Mouse (Mus musculus) left cerebral cortex, postnatal 36 days (tissue): ENCODE data around the gene Rnf227. TPM values are rescaled to one million over a fixed set of nuclear protein-coding genes. Genes with fewer than 3 reads are reported as not detected.
"Not testable (repeated sequence)": the region's sequence is repeated elsewhere in the genome, so short reads cannot be mapped to it uniquely, and the experiment has no call there.

ENCODE experiments used
- DNase-seq, 2 experiments: peaks; one replicate each; pipeline ENCODE4 v3.0.0; 2021 to 2022; ENCODE audit warnings: low spot score in 2 of 2, mixed read lengths in 1 of 2
- intact Hi-C: fragments of 180-260 bp; cut with DNase I; formaldehyde crosslinking; loops from one replicate; pipeline ENCODE4 v1.15.1; 2025
- total RNA-seq, 2 experiments: library from RNA; stranded (reverse); gene quantifications; 2 replicates each; pipeline ENCODE4 v1.2.3; 2021

Gene Rnf227
- total RNA-seq = 100 to 1,000 TPM; 150 to 171 TPM

- DNase-seq = peak; percentile 86 to 88
- intact Hi-C loops = loop anchor here (2.0 kb wide), 1 partner anchor 26 kb away; no protein-coding TSS in a partner anchor
Measured at GRCm38 (mm10) chr11:69340161-69341131, at the start of gene Rnf227. TSS of gene Rnf227 (plus strand) at chr11:69340461.

GRCm38 (mm10) chr11:69291111-69291510 lies 49.1 kb upstream of the Rnf227 start:
- intact Hi-C loops = no loop called here
- DNase-seq = no peak

GRCm38 (mm10) chr11:69295286-69295685 lies 45.0 kb upstream of the Rnf227 start:
- DNase-seq = peak; percentile 17 to 21
- intact Hi-C loops = no loop called here

- intact Hi-C loops = no loop called here
- no peak for DNase-seq
Measured at GRCm38 (mm10) chr11:69297799-69298198, 42.5 kb upstream of the Rnf227 start.

- intact Hi-C loops = no loop called here
- no peak for DNase-seq
Measured at GRCm38 (mm10) chr11:69298231-69298630, 42.0 kb upstream of the Rnf227 start.

GRCm38 (mm10) chr11:69302817-69303216 lies 37.4 kb upstream of the Rnf227 start:
- intact Hi-C loops = no loop called here

GRCm38 (mm10) chr11:69305291-69305690 lies 35.0 kb upstream of the Rnf227 start:
- intact Hi-C loops = no loop called here
- DNase-seq = no peak

More at GRCm38 (mm10) chr11:69302817-69303216, 37.4 kb upstream of the Rnf227 start:
- DNase-seq = no peak

- no peak for DNase-seq
- intact Hi-C loops = no loop called here
Measured at GRCm38 (mm10) chr11:69306039-69306438, 34.2 kb upstream of the Rnf227 start.

GRCm38 (mm10) chr11:69311266-69311665 lies 29.0 kb upstream of the Rnf227 start:
- intact Hi-C loops = no loop called here
- no peak for DNase-seq

- intact Hi-C loops = no loop called here
- DNase-seq = no peak
Measured at GRCm38 (mm10) chr11:69316361-69316760, 23.9 kb upstream of the Rnf227 start.

GRCm38 (mm10) chr11:69318000-69318399 lies 22.3 kb upstream of the Rnf227 start:
- intact Hi-C loops, DNase-seq: not testable (repeated sequence)

- intact Hi-C loops = loop anchor here (5.0 kb wide), 2 partner anchors 46 to 54 kb away; partner anchors contain the start of gene Chd3
- DNase-seq = no peak
Measured at GRCm38 (mm10) chr11:69321580-69321979, 18.7 kb upstream of the Rnf227 start.

GRCm38 (mm10) chr11:69322010-69322409 lies 18.3 kb upstream of the Rnf227 start:
- peak; percentile 44 to 62 for DNase-seq
- intact Hi-C loops = loop anchor here (5.0 kb wide), 2 partner anchors 45 to 55 kb away; partner anchors contain the start of gene Chd3

GRCm38 (mm10) chr11:69322693-69323471 lies 17.4 kb upstream of the Rnf227 start:
- no peak for DNase-seq
- intact Hi-C loops = loop anchor here (5.0 kb wide), 2 partner anchors 44 to 56 kb away; partner anchors contain the start of gene Chd3

GRCm38 (mm10) chr11:69323667-69324111 lies 16.6 kb upstream of the Rnf227 start, which contains the start of the genes Cntrob and Trappc1:
TSS of gene Cntrob (minus strand) at chr11:69323775.
TSS of gene Trappc1 (plus strand) at chr11:69323980.
- intact Hi-C loops = loop anchor here (5.0 kb wide), 2 partner anchors 44 to 56 kb away; partner anchors contain the start of gene Chd3
- peak; percentile 99 for DNase-seq

GRCm38 (mm10) chr11:69324749-69325148 lies 15.5 kb upstream of the Rnf227 start:
- no peak for DNase-seq
- intact Hi-C loops = loop anchor here (5.0 kb wide), 3 partner anchors 43 to 63 kb away; partner anchors contain the start of gene Chd3

GRCm38 (mm10) chr11:69325628-69326407 lies 14.4 kb upstream of the Rnf227 start, which contains the start of gene Kcnab3:
TSS of gene Kcnab3 (plus strand) at chr11:69326258.
- peak; percentile 72 to 79 for DNase-seq
- intact Hi-C loops = loop anchor here (5.0 kb wide), 1 partner anchor 61 kb away; no protein-coding TSS in a partner anchor

- DNase-seq = peak in 1 of 2 experiments; percentile 41
- intact Hi-C loops = loop anchor here (5.0 kb wide), 1 partner anchor 61 kb away; no protein-coding TSS in a partner anchor
Measured at GRCm38 (mm10) chr11:69326408-69327156, 13.7 kb upstream of the Rnf227 start.
